Mouse (Mus musculus) hindbrain, postnatal 0 days (tissue): Measurements from ENCODE around the gene Fancc. TPM values are rescaled to one million over a fixed set of nuclear protein-coding genes. Genes with fewer than 3 reads are reported as not detected.
A peak's percentile ranks its signal among the peaks of the same experiment; 100 is the strongest.

ENCODE experiments used
- ATAC-seq: fragments of 200-750 bp; cut with Nextera tagmentation; 2 replicates; pipeline ENCODE4 v1.8.0; 2017; ENCODE audit warnings: mild to moderate bottlenecking, moderate TSS enrichment, moderate library complexity
- DNase-seq: peaks from one replicate; pipeline ENCODE4 v3.0.0-alpha.2; 2015; ENCODE audit warnings: low spot score
- H3K27ac ChIP-seq: fragments of 300-500 bp; sonication (generic); 2 replicates; pipeline ENCODE4 v1.5.1; 2014; ENCODE audit warnings: mild to moderate bottlenecking
- H3K27me3 ChIP-seq: fragments of 300-500 bp; sonication (generic); 2 replicates; pipeline ENCODE4 v1.6.1; 2014; ENCODE audit warnings: low read length, mixed read lengths; ENCODE audit not compliant: insufficient read depth
- H3K36me3 ChIP-seq: fragments of 300-500 bp; sonication (generic); 2 replicates; pipeline ENCODE4 v1.6.1; 2014; ENCODE audit warnings: low read length, mixed read lengths; ENCODE audit not compliant: insufficient read depth
- H3K4me1 ChIP-seq: fragments of 300-500 bp; sonication (generic); 2 replicates; pipeline ENCODE4 v1.6.1; 2014; ENCODE audit warnings: antibody characterized with exemption, low read length, mixed read lengths; ENCODE audit not compliant: insufficient read depth
- H3K4me2 ChIP-seq: fragments of 300-500 bp; sonication (generic); 2 replicates; pipeline ENCODE4 v1.6.1; 2014; ENCODE audit warnings: low read depth, mild to moderate bottlenecking, low read length, moderate library complexity, mixed read lengths
- H3K4me3 ChIP-seq: fragments of 300-500 bp; sonication (generic); 2 replicates; pipeline ENCODE4 v1.5.1; 2014; ENCODE audit warnings: low read length
- H3K9ac ChIP-seq: fragments of 300-500 bp; sonication (generic); replicated peaks from 2 replicates; pipeline ENCODE4 v1.6.1; 2014; ENCODE audit warnings: mild to moderate bottlenecking, low read length, moderate library complexity, mixed read lengths
- H3K9me3 ChIP-seq: fragments of 300-500 bp; sonication (generic); 2 replicates; pipeline ENCODE4 v1.6.1; 2016; ENCODE audit warnings: low read length, mixed read lengths
- CTCF ChIP-seq: IDR thresholded peaks from 2 replicates; pipeline ENCODE4 v1.5.1; 2016; ENCODE audit warnings: antibody characterized with exemption, control low read depth, low read depth
- WGBS: fragments of 180-500 bp; shearing (Covaris S2); extraction: QIAGEN DNeasy Blood & Tissue Kit; methylation state at CpG from one replicate; pipeline ENCODE4 v1.1.7; 2014; 5-methylcytosine and 5-hydroxymethylcytosine counted together
- polyA plus RNA-seq: library from polyadenylated mRNA; unstranded; fragments of >200 nt; fragmentation: Nextera tagmentation; extraction: Ambion mirVana; gene quantifications from 2 replicates; pipeline ENCODE4 v1.2.1, GENCODE M21; 2015
- total RNA-seq: library from RNA; depleted of rRNA; stranded (reverse); fragments of >200 nt; gene quantifications from 2 replicates; pipeline ENCODE4 v1.2.3, GENCODE M21; 2014

The Fancc gene
- total and polyA plus RNA-seq, 2 experiments from 2014 or later: 11.9 to 17.7 TPM

GRCm38 (mm10) chr13:63331379-63331778 lies 165.7 kb downstream of the Fancc start:
- Histone ChIP-seq H3K4me2 (no peak overlapping the region), H3K27me3 (no peaks in the 10 kb centered on the region), H3K36me3 (no peaks in the 10 kb centered on the region), H3K4me3 (no peak overlapping the region), H3K27ac (no peak overlapping the region), H3K9me3 (no peaks in the 10 kb centered on the region), H3K4me1 (peaks cover 3% of the 10 kb centered on the region; the same call in 1 of the 2 replicates), H3K9ac (no peak overlapping the region)
- peak; percentile 81 for DNase-seq
- 42% methylated on average over 4 of the region's 4 CpGs for WGBS
- ATAC-seq: no peak
- TF ChIP-seq CTCF: peak; percentile 91

GRCm38 (mm10) chr13:63330236-63330860 lies 166.7 kb downstream of the Fancc start:
- no peak for TF ChIP-seq CTCF
- WGBS: 20% methylated on average over 9 of the region's 9 CpGs
- Histone ChIP-seq H3K9me3 (no peaks in the 10 kb centered on the region), H3K27me3 (no peaks in the 10 kb centered on the region), H3K4me2 (no peak overlapping the region), H3K4me3 (no peak overlapping the region), H3K9ac (no peak overlapping the region), H3K27ac (no peak overlapping the region; the same call in 1 of the 2 replicates), H3K36me3 (no peaks in the 10 kb centered on the region), H3K4me1 (0 out of 2 replicates have a peak, but pooled peaks cover 3% of the 10 kb centered on the region)
- DNase-seq: peak; percentile 69
- peak; percentile 44; the same call in 1 of the 2 replicates for ATAC-seq

- H3K4me3 ChIP-seq: no peak overlapping the region
- H3K9me3 ChIP-seq: no peaks in the 10 kb centered on the region
- no peak for ATAC-seq
- no peak overlapping the region for H3K4me2 ChIP-seq
- no peak for TF ChIP-seq CTCF
- no peak overlapping the region for H3K27ac ChIP-seq
- 0 out of 2 replicates have a peak, but pooled peaks cover 3% of the 10 kb centered on the region for H3K4me1 ChIP-seq
- WGBS: 76% methylated on average over 2 of the region's 2 CpGs
- no peaks in the 10 kb centered on the region for H3K27me3 ChIP-seq
- no peak for DNase-seq
- no peaks in the 10 kb centered on the region for H3K36me3 ChIP-seq
- H3K9ac ChIP-seq: no peak overlapping the region
These were observed 171.1 kb downstream of the Fancc start for GRCm38 (mm10) chr13:63326015-63326414.

DNA sequence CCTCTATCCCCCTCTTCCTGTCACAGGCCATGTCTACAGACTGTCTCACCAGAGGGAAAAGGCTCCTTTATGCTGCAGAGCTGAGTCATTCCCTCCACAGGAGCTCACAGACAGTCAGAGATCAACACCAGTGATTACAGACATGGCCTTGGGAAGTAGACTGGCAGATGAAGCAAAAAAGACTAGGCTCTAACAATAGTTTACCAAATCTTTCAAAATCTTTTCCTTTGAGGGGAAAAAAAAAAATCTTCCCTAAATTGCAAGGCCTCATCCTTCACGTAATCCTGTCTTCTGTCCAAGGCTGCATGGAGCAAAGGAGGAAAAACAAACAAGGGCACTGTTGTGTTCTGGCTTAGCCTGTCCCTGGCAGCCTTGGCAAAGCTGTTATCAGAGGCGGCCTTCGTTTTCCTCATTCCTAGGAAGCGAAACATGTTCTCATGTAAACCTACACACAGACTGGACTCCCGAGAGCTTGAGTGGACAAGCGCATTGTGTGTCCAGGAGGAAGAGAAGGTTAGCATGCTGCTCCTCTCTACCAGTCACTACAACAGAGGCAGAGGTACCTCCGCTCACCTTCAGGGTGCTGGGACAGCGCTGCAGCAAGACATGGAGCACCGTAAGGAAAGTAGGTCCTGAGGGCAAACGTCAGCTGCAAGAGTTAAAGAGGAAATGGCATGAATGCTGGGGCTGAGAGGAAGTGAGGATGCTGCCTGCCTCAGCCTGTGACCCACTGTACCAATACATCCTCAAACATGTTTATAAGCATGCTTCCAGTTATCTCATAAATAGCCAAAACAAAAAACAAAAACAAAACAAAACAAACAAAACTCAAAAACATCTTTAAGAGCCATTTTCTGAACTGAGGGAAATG lies 171.9 kb downstream of the Fancc start:
- Histone ChIP-seq H3K27me3 (no peaks in the 10 kb centered on the region), H3K36me3 (no peaks in the 10 kb centered on the region), H3K9ac (no peak overlapping the region), H3K4me1 (no peaks in the 10 kb centered on the region), H3K9me3 (no peaks in the 10 kb centered on the region), H3K4me2 (no peak overlapping the region), H3K4me3 (no peak overlapping the region), H3K27ac (no peak overlapping the region)
- ATAC-seq (no peak), DNase-seq (no peak)
- WGBS: 81% methylated on average over 10 of the region's 10 CpGs
- no peak for TF ChIP-seq CTCF

- 58% methylated on average over 3 of the region's 3 CpGs for WGBS
- H3K4me2 ChIP-seq: no peak overlapping the region
These were observed 172.8 kb downstream of the Fancc start for GRCm38 (mm10) chr13:63324311-63324710.

GRCm38 (mm10) chr13:63323286-63324075 lies 173.6 kb downstream of the Fancc start:
- H3K27me3 ChIP-seq: no peaks in the 10 kb centered on the region
- H3K4me1 ChIP-seq: no peaks in the 10 kb centered on the region
- DNase-seq (peak; percentile 33), ATAC-seq (peak; percentile 48; the same call in 1 of the 2 replicates)
- H3K9ac ChIP-seq: no peak overlapping the region
- no peaks in the 10 kb centered on the region for H3K9me3 ChIP-seq
- 57% methylated on average over 9 of the region's 9 CpGs for WGBS
- TF ChIP-seq CTCF: no peak
- H3K4me3 ChIP-seq: no peak overlapping the region
- H3K4me2 ChIP-seq: no peak overlapping the region
- H3K27ac ChIP-seq: no peak overlapping the region
- no peaks in the 10 kb centered on the region for H3K36me3 ChIP-seq

More at GRCm38 (mm10) chr13:63324311-63324710, 172.8 kb downstream of the Fancc start:
- Histone ChIP-seq H3K27ac (no peak overlapping the region), H3K4me3 (no peak overlapping the region), H3K9me3 (no peaks in the 10 kb centered on the region), H3K27me3 (no peaks in the 10 kb centered on the region), H3K36me3 (no peaks in the 10 kb centered on the region), H3K9ac (no peak overlapping the region), H3K4me1 (no peaks in the 10 kb centered on the region)
- DNase-seq (no peak), ATAC-seq (no peak)
- TF ChIP-seq CTCF: no peak
